Mouse (Mus musculus) left cerebral cortex, adult 8-10 months (tissue): ENCODE results near the gene Pkn1. TPM values are rescaled to one million over a fixed set of nuclear protein-coding genes. Genes with fewer than 3 reads are reported as not detected.

ENCODE experiments used
- DNase-seq, 2 experiments: peaks; one replicate each; pipeline ENCODE4 v3.0.0; 2022; ENCODE audit warnings: low spot score in 2 of 2
- total RNA-seq, 4 experiments: library from RNA; stranded (reverse); gene quantifications; 2 replicates each; pipeline ENCODE4 v1.2.4; 2022

Pkn1 gene
- total RNA-seq, 4 experiments from 2014 or later, result 52.2 to 66.2 (median 54.8) TPM

GRCm38 (mm10) chr8:83724697-83725482 lies 25.9 kb upstream of the Pkn1 start:
- DNase-seq, result peak; percentile 69 to 72

- DNase-seq, result no peak
Measured at GRCm38 (mm10) chr8:83723447-83724083, 24.6 kb upstream of the Pkn1 start.

GRCm38 (mm10) chr8:83722631-83723030 lies 23.7 kb upstream of the Pkn1 start:
- no peak for DNase-seq

- DNase-seq, result no peak
Measured at GRCm38 (mm10) chr8:83721405-83722025, 22.5 kb upstream of the Pkn1 start.

GRCm38 (mm10) chr8:83719693-83720092 lies 20.7 kb upstream of the Pkn1 start:
- DNase-seq, result no peak

- DNase-seq, result no peak
Measured at GRCm38 (mm10) chr8:83719048-83719447, 20.1 kb upstream of the Pkn1 start.

GRCm38 (mm10) chr8:83716563-83716962 lies 17.6 kb upstream of the Pkn1 start:
- no peak for DNase-seq

GRCm38 (mm10) chr8:83715771-83716170 lies 16.8 kb upstream of the Pkn1 start:
- no peak for DNase-seq

- DNase-seq, result peak; percentile 93 to 99
Measured at GRCm38 (mm10) chr8:83715031-83715690, 16.2 kb upstream of the Pkn1 start, which contains the start of gene Ddx39. Ddx39 (plus strand) TSS chr8:83715177.

GRCm38 (mm10) chr8:83714676-83715030 lies 15.7 kb upstream of the Pkn1 start:
- DNase-seq, result no peak

- peak in 1 of 2 experiments; percentile 64 for DNase-seq
Measured at GRCm38 (mm10) chr8:83707554-83707953, 8.6 kb upstream of the Pkn1 start.

GRCm38 (mm10) chr8:83706411-83706810 lies 7.4 kb upstream of the Pkn1 start:
- no peak for DNase-seq

- DNase-seq, result no peak
Measured at GRCm38 (mm10) chr8:83703426-83703825, 4.4 kb upstream of the Pkn1 start.

- no peak for DNase-seq
Measured at GRCm38 (mm10) chr8:83700423-83701085, 1.6 kb upstream of the Pkn1 start.

- DNase-seq, result no peak
Measured at GRCm38 (mm10) chr8:83699566-83699965, 587 bp upstream of the Pkn1 start.

- DNase-seq, result peak in 1 of 2 experiments; percentile 47
Measured at GRCm38 (mm10) chr8:83698291-83698660, 703 bp downstream of the Pkn1 start.

GRCm38 (mm10) chr8:83697374-83698220 lies 1.4 kb downstream of the Pkn1 start:
- DNase-seq, result no peak

- DNase-seq, result no peak
Measured at GRCm38 (mm10) chr8:83695351-83696106, 3.5 kb downstream of the Pkn1 start.

- no peak for DNase-seq
Measured at GRCm38 (mm10) chr8:83694369-83695160, 4.4 kb downstream of the Pkn1 start.
